Mouse (Mus musculus) liver, embryonic 16.5 days (tissue): ENCODE measurements at regions not wholly inside any gene's neighbourhood (a gene's known extent, or its start where the extent isn't known, plus 50 kb on each side); places are given as distances from the start of the nearest gene placed in this dataset.

Source experiments
- ATAC-seq: fragments of 200-750 bp; cut with Nextera tagmentation; 2 replicates; pipeline ENCODE4 v1.8.0; 2017; ENCODE audit warnings: low read depth, mild to moderate bottlenecking, moderate number of reproducible peaks, moderate library complexity
- H3K27ac ChIP-seq: fragments of 300-500 bp; sonication (generic); 2 replicates; pipeline ENCODE4 v1.5.1; 2014; ENCODE audit warnings: mild to moderate bottlenecking, low read length
- H3K27me3 ChIP-seq: fragments of 300-500 bp; sonication (generic); 2 replicates; pipeline ENCODE4 v1.6.1; 2014; ENCODE audit warnings: low read depth, low read length, mixed read lengths; ENCODE audit not compliant: control insufficient read depth, insufficient read depth
- H3K36me3 ChIP-seq: fragments of 300-500 bp; sonication (generic); 2 replicates; pipeline ENCODE4 v1.6.1; 2014; ENCODE audit warnings: mild to moderate bottlenecking; ENCODE audit not compliant: control insufficient read depth, insufficient read depth
- H3K4me1 ChIP-seq: fragments of 300-500 bp; sonication (generic); 2 replicates; pipeline ENCODE4 v1.6.1; 2014; ENCODE audit warnings: low read depth, low read length, mixed read lengths; ENCODE audit not compliant: control insufficient read depth
- H3K4me2 ChIP-seq: fragments of 300-500 bp; sonication (generic); 2 replicates; pipeline ENCODE4 v1.6.1; 2014; ENCODE audit warnings: low read depth, low read length, mixed read lengths
- H3K4me3 ChIP-seq: fragments of 300-500 bp; sonication (generic); 2 replicates; pipeline ENCODE4 v1.5.1; 2014; ENCODE audit warnings: low read depth, mild to moderate bottlenecking, low read length
- H3K9ac ChIP-seq: fragments of 300-500 bp; sonication (generic); 2 replicates; pipeline ENCODE4 v1.6.1; 2014; ENCODE audit warnings: low read depth, low read length
- H3K9me3 ChIP-seq: fragments of 300-500 bp; sonication (generic); replicated peaks from 2 replicates; pipeline ENCODE4 v1.6.1; 2016; ENCODE audit warnings: low read length; ENCODE audit not compliant: control insufficient read depth
- WGBS: fragments of 180-500 bp; shearing (Covaris S2); extraction: QIAGEN DNeasy Blood & Tissue Kit; methylation state at CpG from one replicate; pipeline ENCODE4 v1.1.7; 2014; ENCODE audit not compliant: insufficient replicate concordance; 5-methylcytosine and 5-hydroxymethylcytosine counted together

DNA sequence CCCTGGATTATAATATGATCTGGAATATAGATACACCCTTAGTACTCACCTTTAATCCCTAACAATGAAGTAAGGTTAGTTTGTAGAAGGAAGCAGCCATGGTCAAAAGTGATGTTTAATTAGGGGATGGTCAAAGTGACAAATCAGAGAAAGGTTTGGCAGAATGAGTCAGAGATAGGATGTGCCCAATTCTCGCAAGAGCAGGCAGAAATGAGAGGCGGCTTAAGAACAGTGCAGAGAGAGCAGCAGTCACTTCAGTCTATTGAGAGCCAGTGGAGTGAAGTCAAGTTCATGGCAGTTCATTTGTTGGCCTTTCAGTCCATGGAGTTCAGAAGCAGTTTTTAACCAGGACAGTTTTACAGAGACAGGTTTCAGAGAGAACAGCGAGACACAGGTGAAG lies 175.3 kb upstream of the Cxcr4 start:
- no peak for ATAC-seq
- Histone ChIP-seq H3K9me3 (no peaks in the 10 kb centered on the region), H3K4me1 (no peaks in the 10 kb centered on the region), H3K27me3 (no peaks in the 10 kb centered on the region), H3K27ac (no peak overlapping the region), H3K4me2 (no peak overlapping the region), H3K36me3 (no peaks in the 10 kb centered on the region), H3K4me3 (no peak overlapping the region), H3K9ac (no peak overlapping the region)
- 74% methylated on average over 3 of the region's 3 CpGs for WGBS

DNA sequence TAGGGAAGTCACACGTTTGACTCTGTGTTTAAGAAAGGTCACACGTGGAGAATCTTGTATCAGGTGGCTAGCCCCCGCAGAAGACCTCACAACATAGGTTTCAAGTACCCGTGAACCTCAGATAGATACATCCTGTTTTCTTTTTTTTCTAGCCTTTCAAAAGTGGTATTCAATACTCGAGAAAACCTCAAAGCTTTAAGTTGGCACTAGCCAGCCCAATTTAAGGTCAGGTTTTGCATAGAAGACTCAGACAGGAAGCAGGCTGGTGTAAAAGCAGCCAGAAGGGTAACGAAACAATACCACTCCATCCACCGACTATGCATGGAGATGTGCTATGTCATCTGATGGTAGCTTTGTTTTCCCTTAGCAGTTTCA lies 174.8 kb upstream of the Cxcr4 start:
- no peaks in the 10 kb centered on the region for H3K9me3 ChIP-seq
- no peak overlapping the region for H3K4me2 ChIP-seq
- 33% methylated on average over 7 of the region's 7 CpGs for WGBS
- no peak overlapping the region for H3K27ac ChIP-seq
- no peak overlapping the region for H3K9ac ChIP-seq
- ATAC-seq, result no peak
- no peak overlapping the region for H3K4me3 ChIP-seq
- no peaks in the 10 kb centered on the region for H3K4me1 ChIP-seq
- no peaks in the 10 kb centered on the region for H3K36me3 ChIP-seq
- no peaks in the 10 kb centered on the region for H3K27me3 ChIP-seq

DNA sequence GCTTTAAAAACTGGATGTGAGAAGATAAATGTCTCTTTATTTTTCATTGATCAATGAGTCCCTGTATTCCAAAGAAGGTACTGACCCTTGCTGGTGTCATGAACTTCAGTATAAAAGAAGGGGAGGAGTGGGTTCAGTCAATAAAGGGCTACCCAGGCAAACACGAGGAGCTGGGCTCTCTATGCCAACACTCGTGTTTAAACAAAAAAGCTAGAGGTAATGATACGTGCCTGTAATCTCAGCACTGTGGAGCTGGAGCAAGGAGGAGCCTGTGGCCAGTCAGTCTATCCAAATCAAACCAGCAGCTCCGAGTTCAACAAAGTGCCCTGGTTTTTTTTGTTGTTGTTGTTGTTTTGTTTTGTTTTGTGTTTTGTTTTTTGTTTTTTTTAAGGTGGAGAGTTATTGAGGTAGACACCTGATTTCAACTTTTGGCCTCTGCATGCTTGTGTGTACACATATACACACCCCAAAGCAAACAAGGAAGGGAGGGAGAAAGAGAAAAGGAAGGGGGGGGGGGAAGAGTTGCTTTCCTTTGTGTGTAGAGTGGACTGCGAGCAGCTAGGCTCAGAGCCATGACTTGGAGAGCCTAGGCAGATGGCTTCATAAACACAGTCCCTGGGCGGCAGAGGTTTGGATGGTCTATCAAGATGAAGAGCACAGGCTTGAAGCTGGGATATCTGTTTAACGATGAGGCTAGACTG lies 174.2 kb upstream of the Cxcr4 start:
- no peak overlapping the region for H3K27ac ChIP-seq
- no peak overlapping the region for H3K4me3 ChIP-seq
- no peaks in the 10 kb centered on the region for H3K9me3 ChIP-seq
- no peaks in the 10 kb centered on the region for H3K36me3 ChIP-seq
- H3K4me1 ChIP-seq, result no peaks in the 10 kb centered on the region
- WGBS, result 48% methylated on average over 7 of the region's 7 CpGs
- H3K4me2 ChIP-seq, result no peak overlapping the region
- ATAC-seq, result no peak
- no peak overlapping the region for H3K9ac ChIP-seq
- no peaks in the 10 kb centered on the region for H3K27me3 ChIP-seq

DNA sequence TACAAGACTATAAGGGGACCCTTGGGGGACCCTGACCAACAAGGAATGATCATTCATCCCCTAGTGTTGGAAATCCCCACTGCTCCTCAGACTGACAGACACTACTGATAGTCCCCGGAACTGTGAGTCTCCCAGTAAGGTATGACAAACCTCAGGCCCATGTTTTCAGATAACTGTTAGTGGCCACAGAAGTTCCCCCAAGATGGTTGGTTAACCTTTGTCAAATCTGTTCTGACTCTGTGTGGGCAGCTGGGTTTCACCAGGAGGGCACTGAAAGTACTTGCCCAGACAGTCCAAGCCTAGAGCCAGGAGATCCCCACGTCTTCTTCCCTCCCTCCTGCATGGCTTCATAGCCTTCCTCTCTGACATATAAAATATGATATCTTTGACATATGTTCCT lies 173.5 kb upstream of the Cxcr4 start:
- no peak overlapping the region for H3K9ac ChIP-seq
- H3K27me3 ChIP-seq, result no peaks in the 10 kb centered on the region
- H3K27ac ChIP-seq, result no peak overlapping the region
- 63% methylated on average over 2 of the region's 2 CpGs for WGBS
- no peak overlapping the region for H3K4me3 ChIP-seq
- no peaks in the 10 kb centered on the region for H3K36me3 ChIP-seq
- no peaks in the 10 kb centered on the region for H3K9me3 ChIP-seq
- no peak overlapping the region for H3K4me2 ChIP-seq
- no peak for ATAC-seq
- H3K4me1 ChIP-seq, result no peaks in the 10 kb centered on the region

DNA sequence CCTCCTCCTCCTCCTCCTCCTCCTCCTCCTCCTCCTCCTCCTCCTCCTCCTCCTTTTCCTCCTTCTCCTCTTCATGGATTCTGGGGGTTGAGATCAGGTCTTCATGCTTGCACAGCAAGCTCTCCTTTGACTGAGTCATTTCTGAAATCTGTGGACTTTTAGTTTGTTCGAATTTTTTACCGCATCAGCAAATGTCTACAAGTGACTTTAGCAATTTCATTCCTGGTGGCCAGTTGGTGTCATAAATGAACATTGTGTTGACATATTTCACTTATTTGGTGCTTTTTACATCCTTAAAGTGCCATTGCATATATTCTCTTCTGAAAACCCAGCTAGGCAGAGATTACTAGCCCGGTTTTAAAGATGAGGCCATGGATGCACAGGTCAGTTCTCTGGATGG lies 173.0 kb upstream of the Cxcr4 start:
- Histone ChIP-seq H3K36me3 (no peaks in the 10 kb centered on the region), H3K9me3 (no peaks in the 10 kb centered on the region), H3K4me3 (no peak overlapping the region), H3K4me1 (no peaks in the 10 kb centered on the region), H3K9ac (no peak overlapping the region), H3K27ac (no peak overlapping the region), H3K4me2 (no peak overlapping the region), H3K27me3 (no peaks in the 10 kb centered on the region)
- no peak for ATAC-seq
- WGBS, result 68% methylated on average over 3 of the region's 3 CpGs

DNA sequence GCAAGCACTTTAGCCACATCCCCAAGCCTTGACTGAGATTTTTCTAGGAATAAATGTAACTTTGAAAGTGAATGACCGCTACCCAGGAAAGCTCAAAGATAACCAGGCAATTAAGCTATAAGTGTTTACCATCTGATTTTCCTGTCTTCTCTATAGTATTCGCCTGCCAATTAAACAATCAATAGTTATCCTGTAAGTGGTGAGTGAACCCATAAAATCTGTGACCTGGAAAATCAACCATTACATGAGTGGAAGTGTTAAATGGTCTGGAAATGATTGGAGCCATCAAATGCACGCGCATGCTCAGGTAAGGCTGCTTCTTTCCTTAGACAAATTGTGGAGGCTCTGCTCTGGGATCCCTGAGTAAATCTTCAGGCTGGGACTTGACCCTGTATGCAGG lies 170.8 kb upstream of the Cxcr4 start:
- no peak overlapping the region for H3K4me2 ChIP-seq
- 63% methylated on average over 4 of the region's 4 CpGs for WGBS

DNA sequence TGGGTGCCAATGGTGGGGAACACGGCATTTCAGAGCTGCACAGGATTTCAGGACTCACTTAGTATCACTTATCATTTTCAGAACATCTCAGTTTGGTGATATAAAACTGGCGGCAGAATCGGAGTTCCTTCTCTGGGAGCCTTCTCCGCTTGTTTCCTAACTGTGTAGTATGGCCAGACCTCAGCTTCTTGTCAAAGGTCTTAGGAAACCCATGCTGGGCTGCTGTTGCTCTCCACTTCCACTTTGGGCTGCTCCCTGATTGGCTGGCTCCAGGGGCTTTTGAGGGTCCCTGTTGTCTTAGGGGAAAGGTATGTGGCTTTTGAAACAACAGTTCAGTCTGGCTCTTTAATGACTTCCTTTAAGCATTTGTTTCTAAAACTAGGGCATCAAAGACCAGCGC lies 170.0 kb upstream of the Cxcr4 start:
- H3K36me3 ChIP-seq, result no peaks in the 10 kb centered on the region
- H3K27me3 ChIP-seq, result no peaks in the 10 kb centered on the region
- no peak overlapping the region for H3K4me2 ChIP-seq
- WGBS, result 46% methylated on average over 5 of the region's 5 CpGs
- ATAC-seq, result no peak
- H3K9ac ChIP-seq, result no peak overlapping the region
- no peak overlapping the region for H3K27ac ChIP-seq
- no peaks in the 10 kb centered on the region for H3K9me3 ChIP-seq
- H3K4me1 ChIP-seq, result no peaks in the 10 kb centered on the region
- no peak overlapping the region for H3K4me3 ChIP-seq

More for the DNA sequence above, 170.8 kb upstream of the Cxcr4 start:
- Histone ChIP-seq H3K9ac (no peak overlapping the region), H3K9me3 (no peaks in the 10 kb centered on the region), H3K36me3 (no peaks in the 10 kb centered on the region), H3K4me1 (no peaks in the 10 kb centered on the region), H3K27me3 (no peaks in the 10 kb centered on the region), H3K4me3 (no peak overlapping the region), H3K27ac (no peak overlapping the region)
- ATAC-seq, result no peak

DNA sequence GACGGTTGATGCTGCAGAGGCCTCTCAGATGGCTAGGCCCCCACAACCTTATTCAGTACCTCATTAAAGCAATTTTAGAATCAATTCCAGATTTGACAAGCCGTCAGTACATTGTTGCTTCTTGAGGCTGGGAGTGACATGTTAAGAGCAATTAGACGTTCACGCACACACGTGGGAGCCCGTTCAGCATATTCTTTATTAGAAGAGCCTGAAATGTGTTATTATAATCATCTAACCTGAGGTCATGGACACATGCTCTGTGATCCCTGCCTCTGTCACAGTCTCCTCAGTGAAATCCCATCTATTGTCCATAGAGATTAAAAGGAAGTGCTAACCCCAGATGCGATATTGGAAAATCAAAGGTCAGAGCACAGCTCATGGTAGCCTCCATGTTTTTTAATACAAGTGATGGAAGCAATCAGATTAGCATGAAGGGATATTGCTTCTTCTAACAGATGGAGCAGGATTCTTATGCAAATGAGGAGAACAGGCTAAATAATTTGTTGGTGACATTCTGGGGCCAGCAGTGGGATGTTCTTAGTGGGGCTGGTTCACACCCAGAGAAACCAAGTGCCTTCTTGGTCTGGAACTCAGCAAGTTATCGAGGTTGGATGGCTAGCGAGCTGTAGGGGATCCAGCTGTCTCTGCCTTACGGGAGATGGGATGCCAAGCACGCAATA lies 166.8 kb upstream of the Cxcr4 start:
- no peak overlapping the region for H3K27ac ChIP-seq
- no peak overlapping the region for H3K4me2 ChIP-seq
- WGBS, result 72% methylated on average over 11 of the region's 11 CpGs
- no peaks in the 10 kb centered on the region for H3K9me3 ChIP-seq
- no peaks in the 10 kb centered on the region for H3K4me1 ChIP-seq
- H3K36me3 ChIP-seq, result no peaks in the 10 kb centered on the region
- H3K4me3 ChIP-seq, result no peak overlapping the region
- H3K27me3 ChIP-seq, result no peaks in the 10 kb centered on the region
- H3K9ac ChIP-seq, result no peak overlapping the region
- no peak for ATAC-seq

DNA sequence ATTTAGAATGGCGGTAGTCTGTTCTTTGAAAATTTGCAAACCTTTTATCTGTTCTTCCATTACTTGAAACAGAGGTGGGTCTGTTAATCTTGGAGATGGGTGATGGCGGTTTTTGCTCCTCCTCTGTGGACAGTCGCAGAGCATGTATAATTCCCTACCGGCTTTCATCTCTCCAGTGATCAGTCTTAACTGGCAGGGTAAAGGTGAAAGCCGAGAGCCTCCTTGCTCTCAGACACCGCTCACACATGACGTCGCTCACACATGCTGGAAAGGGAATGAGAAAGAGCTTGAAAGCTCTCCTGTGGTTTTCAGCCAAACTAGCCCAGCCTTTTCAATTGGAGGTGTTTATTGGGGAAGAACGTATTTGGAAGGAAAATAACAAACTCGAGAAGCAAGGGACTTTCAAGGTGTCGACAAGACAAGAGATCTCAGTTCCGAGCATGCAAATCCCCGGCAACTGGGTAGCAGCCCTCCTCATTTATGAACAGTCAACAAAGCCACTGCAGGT lies 166.3 kb upstream of the Cxcr4 start:
- Histone ChIP-seq H3K9ac (no peak overlapping the region), H3K36me3 (no peaks in the 10 kb centered on the region), H3K27me3 (no peaks in the 10 kb centered on the region), H3K9me3 (no peaks in the 10 kb centered on the region), H3K4me3 (no peak overlapping the region), H3K4me2 (no peak overlapping the region), H3K27ac (no peak overlapping the region), H3K4me1 (no peaks in the 10 kb centered on the region)
- ATAC-seq, result no peak
- WGBS, result 70% methylated on average over 13 of the region's 13 CpGs
